ENCODE assay signal across 8 mouse cellular contexts in genomic region chr9:74952106-74952505, GRCm38 (mm10). TPM values are rescaled to one million over a fixed set of nuclear protein-coding genes. Genes with fewer than 3 reads are reported as not detected.
DNase-seq lines count a peak whose midpoint lies in the region; ATAC-seq and TF ChIP-seq lines count a peak whose summit lies in the region.

No protein-coding gene starts in this region.

- H3K9ac ChIP-seq in embryonic facial prominence, embryonic 14.5 days (ENCODE audit: low read depth, low read length) = peak overlapping the region; percentile 58
- peak overlapping the region; percentile 89; the same call in 1 of the 2 replicates for H3K9ac ChIP-seq in hindbrain, postnatal 0 days (replicated peaks; ENCODE audit: low read length)

- TF ChIP-seq CTCF in hindbrain, postnatal 0 days (IDR thresholded peaks at IDR 0.05; ENCODE audit: low read depth) = no peak

- no peaks in the 10 kb centered on the region for H3K9me3 ChIP-seq in erythroblast, embryonic 14.5 days (ENCODE audit: control insufficient read depth, low read length)
- no peaks in the 10 kb centered on the region for H3K9me3 ChIP-seq in embryonic facial prominence, embryonic 14.5 days (ENCODE audit: control insufficient read depth, low read length)
- H3K9me3 ChIP-seq in hindbrain, postnatal 0 days (ENCODE audit: low read length) = no peaks in the 10 kb centered on the region
- peaks cover 3% of the 10 kb centered on the region; the same call in 1 of the 2 replicates for H3K9me3 ChIP-seq in midbrain, embryonic 10.5 days (replicated peaks)

- 32% methylated on average over 5 of the region's 5 CpGs for WGBS in embryonic facial prominence, embryonic 14.5 days
- 50% methylated on average over 5 of the region's 5 CpGs for WGBS in hindbrain, postnatal 0 days
- 67% methylated on average over 5 of the region's 5 CpGs for WGBS in midbrain, embryonic 10.5 days

- H3K36me3 ChIP-seq in erythroblast, embryonic 14.5 days (ENCODE audit: control insufficient read depth) = no peaks in the 10 kb centered on the region; the same call in 1 of the 2 replicates
- no peaks in the 10 kb centered on the region for H3K36me3 ChIP-seq in embryonic facial prominence, embryonic 14.5 days (ENCODE audit: control insufficient read depth, insufficient read depth, low read length)
- no peaks in the 10 kb centered on the region for H3K36me3 ChIP-seq in hindbrain, postnatal 0 days (ENCODE audit: insufficient read depth, low read length)
- peaks cover 4% of the 10 kb centered on the region; the same call in 1 of the 2 replicates for H3K36me3 ChIP-seq in midbrain, embryonic 10.5 days

- peak; percentile 93 for DNase-seq in 3T3-L1 (ENCODE audit: low read depth, low spot score)
- peak; percentile 67 for DNase-seq in embryonic facial prominence, embryonic 14.5 days (ENCODE audit: low spot score)
- peak; percentile 24 for DNase-seq in hindbrain, postnatal 0 days (ENCODE audit: low spot score)
- DNase-seq in midbrain, embryonic 10.5 days (ENCODE audit: low spot score) = no peak
- no peak for DNase-seq in adrenal gland, postnatal 36 days
- DNase-seq in gastrocnemius, postnatal 4 days (ENCODE audit: low spot score in 2 of 2) = no peak

- no peaks in the 10 kb centered on the region for H3K27me3 ChIP-seq in erythroblast, embryonic 14.5 days (ENCODE audit: control insufficient read depth)
- no peaks in the 10 kb centered on the region for H3K27me3 ChIP-seq in embryonic facial prominence, embryonic 14.5 days (replicated peaks; ENCODE audit: control insufficient read depth, insufficient read depth, low read length)
- no peaks in the 10 kb centered on the region for H3K27me3 ChIP-seq in hindbrain, postnatal 0 days (ENCODE audit: insufficient read depth, low read length)
- H3K27me3 ChIP-seq in midbrain, embryonic 10.5 days (ENCODE audit: low read depth, poor library complexity, severe bottlenecking) = no peaks in the 10 kb centered on the region

- peaks cover 14% of the 10 kb centered on the region for H3K4me1 ChIP-seq in erythroblast, embryonic 14.5 days (ENCODE audit: control insufficient read depth)
- H3K4me1 ChIP-seq in embryonic facial prominence, embryonic 14.5 days (ENCODE audit: control insufficient read depth, insufficient read depth, low read length) = peaks cover 10% of the 10 kb centered on the region; the same call in 1 of the 2 replicates
- 0 out of 2 replicates have a peak, but pooled peaks cover 3% of the 10 kb centered on the region for H3K4me1 ChIP-seq in hindbrain, postnatal 0 days (ENCODE audit: insufficient read depth, low read length)
- peaks cover 20% of the 10 kb centered on the region for H3K4me1 ChIP-seq in midbrain, embryonic 10.5 days

- no peak for ATAC-seq in erythroblast, adult 5-6 weeks (replicated peaks; ENCODE audit: low FRiP score, poor library complexity, severe bottlenecking)
- ATAC-seq in embryonic facial prominence, embryonic 14.5 days (ENCODE audit: low read depth) = peak; percentile 12; the same call in 1 of the 2 replicates
- no peak; the same call in 1 of the 2 replicates for ATAC-seq in hindbrain, postnatal 0 days

- H3K4me3 ChIP-seq in erythroblast, embryonic 14.5 days (replicated peaks) = peak overlapping the region; percentile 75
- H3K4me3 ChIP-seq in embryonic facial prominence, embryonic 14.5 days (ENCODE audit: low read depth, low read length) = peak overlapping the region; percentile 93
- H3K4me3 ChIP-seq in hindbrain, postnatal 0 days (ENCODE audit: low read length) = peak overlapping the region; percentile 93
- peak overlapping the region; percentile 90 for H3K4me3 ChIP-seq in midbrain, embryonic 10.5 days

- peak overlapping the region; percentile 84 for H3K4me2 ChIP-seq in embryonic facial prominence, embryonic 14.5 days (ENCODE audit: low read depth, low read length)
- H3K4me2 ChIP-seq in hindbrain, postnatal 0 days (ENCODE audit: low read depth, low read length) = peak overlapping the region; percentile 90

- peak overlapping the region; percentile 95 for H3K27ac ChIP-seq in embryonic facial prominence, embryonic 14.5 days (replicated peaks; ENCODE audit: low read depth, low read length)
- peak overlapping the region; percentile 94 for H3K27ac ChIP-seq in hindbrain, postnatal 0 days
- H3K27ac ChIP-seq in midbrain, embryonic 10.5 days (replicated peaks) = peak overlapping the region; percentile 57; the same call in 1 of the 2 replicates

RNA-seq across cellular contexts. Expression of gene Fam214a, which starts 0.6 kb away (rescaled TPM):
- polyA plus RNA-seq in erythroblast, embryonic 14.5 days (2012) = not detected in 2 replicates
- 1.0 and 3.8 TPM in 2 replicates for total RNA-seq in erythroblast, adult 5-6 weeks (2015; ENCODE audit: low replicate concordance)
- total RNA-seq in erythroblast, adult 5-6 weeks (2017; ENCODE audit: low replicate concordance) = 1.3 and 2.8 TPM in 2 replicates
- 12.0 and 15.7 TPM in 2 replicates for polyA plus RNA-seq in embryonic facial prominence, embryonic 14.5 days (2014; fragmentation: Nextera tagmentation; extraction: Ambion mirVana)
- total RNA-seq in hindbrain, postnatal 0 days (2014; rRNA removed) = 28.6 and 37.4 TPM in 2 replicates
- 18.6 and 19.3 TPM in 2 replicates for polyA plus RNA-seq in hindbrain, postnatal 0 days (2015; fragmentation: Nextera tagmentation; extraction: Ambion mirVana)
- polyA plus RNA-seq in midbrain, embryonic 10.5 days (2016; fragmentation: Nextera tagmentation; extraction: Ambion mirVana) = 7.7 and 13.2 TPM in 2 replicates
- 10 to 100 TPM; 75.3 to 86.8 TPM for total RNA-seq in adrenal gland, postnatal 36 days (2021)
- total RNA-seq in gastrocnemius, postnatal 4 days (2021) = 10 to 100 TPM; 23.7 to 36.8 TPM

Comparison
In these comparisons a context has a peak if more than half of its experiments do, and no peak if none do; other contexts are left out.
1. DNase-seq: peak in 3T3-L1 (single experiment), embryonic facial prominence, embryonic 14.5 days (single experiment) and hindbrain, postnatal 0 days (single experiment); none in midbrain, embryonic 10.5 days (single experiment), adrenal gland, postnatal 36 days (0 of 2) and gastrocnemius, postnatal 4 days (0 of 2).
2. Peak in every context shown above with its lines, with median percentiles within 50 percentile points of each other: H3K4me3 ChIP-seq and H3K27ac ChIP-seq.